Comparison of ENCODE assay signal across 11 mouse cellular contexts in genomic region chr16:49615342-49616020, GRCm38 (mm10).
DNase-seq lines count a peak whose midpoint lies in the region; TF ChIP-seq lines count a peak whose summit lies in the region.
"Had no signal": no experiment of that assay in that cellular context is flagged by ENCODE, and none has a peak within 500 bp of the region (broad histone marks: within the 10 kb centered on the region; RNA-seq: fewer than 3 reads in every experiment).

No protein-coding gene starts in this region.

- peak overlapping the region; percentile 59 for H3K4me3 ChIP-seq in layer of hippocampus, adult 2 months

- DNase-seq in layer of hippocampus, adult 2 months (ENCODE audit: low spot score in 2 of 2) = no peak
- DNase-seq in layer of hippocampus, adult 9-11 months = no peak
- DNase-seq in MN1 (ENCODE audit: low spot score) = peak; percentile 56
- DNase-seq in cerebellum, adult 11 months = peak; percentile 5
- peak; percentile 3 for DNase-seq in heart, postnatal 4 days
- no peak for DNase-seq in testis, postnatal 14 days (ENCODE audit: low spot score)
- no peak for DNase-seq in adrenal gland, adult 8-10 months
- DNase-seq in adrenal gland, postnatal 10 days = no peak
- DNase-seq: kidney, postnatal 25 days; thymus, postnatal 14 days had no signal

- H3K27ac ChIP-seq in layer of hippocampus, adult 2 months = peak overlapping the region; percentile 75
- H3K27ac ChIP-seq: macrophage had no signal

- no peak for TF ChIP-seq CTCF in layer of hippocampus, adult 2 months (conservative IDR thresholded peaks at IDR 0.05)

Comparison
In these comparisons a context has a peak if more than half of its experiments do, and no peak if none do; other contexts are left out.
1. DNase-seq: peak in MN1 (single experiment), cerebellum, adult 11 months (single experiment) and heart, postnatal 4 days (single experiment); none in layer of hippocampus, adult 2 months (0 of 2), layer of hippocampus, adult 9-11 months (single experiment), testis, postnatal 14 days (single experiment), adrenal gland, adult 8-10 months (single experiment) and adrenal gland, postnatal 10 days (single experiment).